20 mouse cellular contexts compared by ENCODE assay signal in genomic region chr16:30435393-30435792, GRCm38 (mm10). TPM values are rescaled to one million over a fixed set of nuclear protein-coding genes. Genes with fewer than 3 reads are reported as not detected.
A peak's percentile ranks its signal among the peaks of the same experiment; 100 is the strongest.
DNase-seq lines count a peak whose midpoint lies in the region; ATAC-seq and TF ChIP-seq lines count a peak whose summit lies in the region.
"Had no signal": no experiment of that assay in that cellular context is flagged by ENCODE, and none has a peak within 500 bp of the region (broad histone marks: within the 10 kb centered on the region; RNA-seq: fewer than 3 reads in every experiment).

No protein-coding gene starts in this region.

- intact Hi-C loops in left cerebral cortex, postnatal 10 days (cut with DNase I), result no loop called here

- H3K4me3 ChIP-seq in heart, embryonic 10.5 days, result no peak overlapping the region
- H3K4me3 ChIP-seq in kidney, embryonic 15.5 days (replicated peaks), result no peak overlapping the region
- no peak overlapping the region for H3K4me3 ChIP-seq in midbrain, embryonic 11.5 days (ENCODE audit: low read depth, low read length)
- H3K4me3 ChIP-seq in liver, postnatal 0 days (ENCODE audit: low read depth, low read length), result no peak overlapping the region
- H3K4me3 ChIP-seq: embryonic facial prominence, embryonic 15.5 days; limb, embryonic 10.5 days; midbrain, embryonic 12.5 days; neural tube, embryonic 12.5 days had no signal

- no peak for TF ChIP-seq EP300 in liver, postnatal 0 days (IDR thresholded peaks at IDR 0.05; ENCODE audit: low read depth)

- H3K27me3 ChIP-seq in heart, embryonic 10.5 days (ENCODE audit: insufficient read depth, poor library complexity, severe bottlenecking), result no peaks in the 10 kb centered on the region
- no peaks in the 10 kb centered on the region for H3K27me3 ChIP-seq in kidney, embryonic 15.5 days
- H3K27me3 ChIP-seq in midbrain, embryonic 11.5 days (ENCODE audit: control insufficient read depth, insufficient read depth, low read length), result no peaks in the 10 kb centered on the region
- no peaks in the 10 kb centered on the region for H3K27me3 ChIP-seq in liver, postnatal 0 days (ENCODE audit: insufficient read depth, low read length)
- H3K27me3 ChIP-seq: embryonic facial prominence, embryonic 15.5 days; midbrain, embryonic 12.5 days; neural tube, embryonic 12.5 days had no signal

- ATAC-seq in kidney, embryonic 15.5 days (replicated peaks; ENCODE audit: low FRiP score), result no peak
- no peak for ATAC-seq in midbrain, embryonic 11.5 days (ENCODE audit: low FRiP score)
- no peak for ATAC-seq in liver, postnatal 0 days
- ATAC-seq: forebrain, postnatal 0 days had no signal

- H3K4me2 ChIP-seq in kidney, embryonic 15.5 days, result no peak overlapping the region
- H3K4me2 ChIP-seq in midbrain, embryonic 11.5 days, result no peak overlapping the region
- H3K4me2 ChIP-seq in liver, postnatal 0 days (ENCODE audit: low read depth, low read length), result no peak overlapping the region
- H3K4me2 ChIP-seq: embryonic facial prominence, embryonic 15.5 days; midbrain, embryonic 12.5 days; neural tube, embryonic 12.5 days had no signal

- no peak for TF ChIP-seq CTCF in liver, postnatal 0 days (IDR thresholded peaks at IDR 0.05; ENCODE audit: low read depth)

- no peaks in the 10 kb centered on the region for H3K36me3 ChIP-seq in heart, embryonic 10.5 days
- H3K36me3 ChIP-seq in kidney, embryonic 15.5 days, result no peaks in the 10 kb centered on the region
- no peaks in the 10 kb centered on the region for H3K36me3 ChIP-seq in midbrain, embryonic 11.5 days (ENCODE audit: control insufficient read depth, insufficient read depth, low read length)
- H3K36me3 ChIP-seq in liver, postnatal 0 days (replicated peaks; ENCODE audit: insufficient read depth, low read length), result no peaks in the 10 kb centered on the region
- H3K36me3 ChIP-seq: embryonic facial prominence, embryonic 15.5 days; G1E; limb, embryonic 10.5 days; midbrain, embryonic 12.5 days; neural tube, embryonic 12.5 days had no signal

- peak; percentile 70 for DNase-seq in heart, embryonic 10.5 days (ENCODE audit: low spot score)
- DNase-seq in heart, adult 18-20 months, result no peak
- DNase-seq in kidney, postnatal 4 days, result peak; percentile 18 to 36
- peak; percentile 54 for DNase-seq in lung, postnatal 25 days (ENCODE audit: low spot score)
- no peak for DNase-seq in midbrain, embryonic 11.5 days (ENCODE audit: low spot score, missing footprints)
- no peak for DNase-seq in liver, postnatal 0 days
- DNase-seq in left cerebral cortex, postnatal 10 days (ENCODE audit: extremely low spot score in 1 of 2, low spot score in 2 of 2), result no peak
- DNase-seq: cerebellum, adult 18-20 months; cerebellum, postnatal 36 days; forebrain, postnatal 0 days; kidney, adult 8-10 months; right cerebral cortex, adult 18-20 months; thymus, postnatal 25 days had no signal

- H3K9ac ChIP-seq in kidney, embryonic 15.5 days, result no peak overlapping the region
- no peak overlapping the region for H3K9ac ChIP-seq in midbrain, embryonic 11.5 days (ENCODE audit: low read length)
- no peak overlapping the region for H3K9ac ChIP-seq in liver, postnatal 0 days (replicated peaks)
- H3K9ac ChIP-seq: embryonic facial prominence, embryonic 15.5 days; forebrain, postnatal 0 days; midbrain, embryonic 12.5 days; neural tube, embryonic 12.5 days had no signal

- peaks cover 20% of the 10 kb centered on the region for H3K4me1 ChIP-seq in heart, embryonic 10.5 days
- peaks cover 3% of the 10 kb centered on the region; the same call in 1 of the 2 replicates for H3K4me1 ChIP-seq in kidney, embryonic 15.5 days
- H3K4me1 ChIP-seq in midbrain, embryonic 11.5 days (ENCODE audit: control insufficient read depth, insufficient read depth, low read length), result no peaks in the 10 kb centered on the region
- H3K4me1 ChIP-seq in liver, postnatal 0 days (ENCODE audit: insufficient read depth), result peaks cover 11% of the 10 kb centered on the region
- H3K4me1 ChIP-seq: embryonic facial prominence, embryonic 15.5 days; limb, embryonic 10.5 days; midbrain, embryonic 12.5 days; neural tube, embryonic 12.5 days had no signal

- no peaks in the 10 kb centered on the region for H3K9me3 ChIP-seq in heart, embryonic 10.5 days
- H3K9me3 ChIP-seq in kidney, embryonic 15.5 days (replicated peaks), result no peaks in the 10 kb centered on the region
- H3K9me3 ChIP-seq in midbrain, embryonic 11.5 days (ENCODE audit: control insufficient read depth, low read length), result no peaks in the 10 kb centered on the region
- H3K9me3 ChIP-seq in liver, postnatal 0 days (ENCODE audit: low read length), result no peaks in the 10 kb centered on the region
- H3K9me3 ChIP-seq: embryonic facial prominence, embryonic 15.5 days; limb, embryonic 10.5 days; midbrain, embryonic 12.5 days; neural tube, embryonic 12.5 days had no signal

- 31% methylated on average over 4 of the region's 4 CpGs for WGBS in heart, embryonic 10.5 days
- 55% methylated on average over 4 of the region's 4 CpGs for WGBS in kidney, embryonic 15.5 days
- WGBS in midbrain, embryonic 11.5 days, result 90% methylated on average over 4 of the region's 4 CpGs
- 68% methylated on average over 4 of the region's 4 CpGs for WGBS in liver, postnatal 0 days (ENCODE audit: insufficient replicate concordance)

- H3K27ac ChIP-seq in heart, embryonic 10.5 days, result 0 out of 2 replicates have a peak overlapping the region, but pooled peaks have one; percentile 43
- no peak overlapping the region for H3K27ac ChIP-seq in kidney, embryonic 15.5 days
- no peak overlapping the region for H3K27ac ChIP-seq in midbrain, embryonic 11.5 days (ENCODE audit: low read depth, low read length)
- H3K27ac ChIP-seq in liver, postnatal 0 days (ENCODE audit: low read depth), result no peak overlapping the region
- H3K27ac ChIP-seq: embryonic facial prominence, embryonic 15.5 days; limb, embryonic 10.5 days; macrophage; midbrain, embryonic 12.5 days; neural tube, embryonic 12.5 days had no signal

RNA-seq across cellular contexts. Expression of gene Atp13a3, which starts 29.6 kb away (rescaled TPM):
- 12.3 and 13.1 TPM in 2 replicates for polyA plus RNA-seq in heart, embryonic 10.5 days (2016; fragmentation: Nextera tagmentation; extraction: Ambion mirVana)
- total RNA-seq in heart, adult 18-20 months (2021), result 10 to 100 TPM; 48.4 to 49.8 TPM
- polyA plus RNA-seq in kidney, embryonic 15.5 days (2015; fragmentation: Nextera tagmentation; extraction: Ambion mirVana), result 12.1 and 14.0 TPM in 2 replicates
- 11.0 and 11.1 TPM in 2 replicates for polyA plus RNA-seq in midbrain, embryonic 11.5 days (2014; fragmentation: Nextera tagmentation; extraction: Ambion mirVana)
- 9.0 and 9.9 TPM in 2 replicates for polyA plus RNA-seq in liver, postnatal 0 days (2015; fragmentation: Nextera tagmentation; extraction: Ambion mirVana)
- total RNA-seq in left cerebral cortex, postnatal 10 days (2021), result 10 to 100 TPM; 62.6 to 77.3 TPM

Comparison
In these comparisons a context has a peak if more than half of its experiments do, and no peak if none do; other contexts are left out.
1. DNase-seq: peak in heart, embryonic 10.5 days (single experiment), kidney, postnatal 4 days (2 of 2) and lung, postnatal 25 days (single experiment); none in heart, adult 18-20 months (0 of 2), midbrain, embryonic 11.5 days (single experiment), liver, postnatal 0 days (single experiment) and left cerebral cortex, postnatal 10 days (0 of 2).